In the genomic region with DNA sequence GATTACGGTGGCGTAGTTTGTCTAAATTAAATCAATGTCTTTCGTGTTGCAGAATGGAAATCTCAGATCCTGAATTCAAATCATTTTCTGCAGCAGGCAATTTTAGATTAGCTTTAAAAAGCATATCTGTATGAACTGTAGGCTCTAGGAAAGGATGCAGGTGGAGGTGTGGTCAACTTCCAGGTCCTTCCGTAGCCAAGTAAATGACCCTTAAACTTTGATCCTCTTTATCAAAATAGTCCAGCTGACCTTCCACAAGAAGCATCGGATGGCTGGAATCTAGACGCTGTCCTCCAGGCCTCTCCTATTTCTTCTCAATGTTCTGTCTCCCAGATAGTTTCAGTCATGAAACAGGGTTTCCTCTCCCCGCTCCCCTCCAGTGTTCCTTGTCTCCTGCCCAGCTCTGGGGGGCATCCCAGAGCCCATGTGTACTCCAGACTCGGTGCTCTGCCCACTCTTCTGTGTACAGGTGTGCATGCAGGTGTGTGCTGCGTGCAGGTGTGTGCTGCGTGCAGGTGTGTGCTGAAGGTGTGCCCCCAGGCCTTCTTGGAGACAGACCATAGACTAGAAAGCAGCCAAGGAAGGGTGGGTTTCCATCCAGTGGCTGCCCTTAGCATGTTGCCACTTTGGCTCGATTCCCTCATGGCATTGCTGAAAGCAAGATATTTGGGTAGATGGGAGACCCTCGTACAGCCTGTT, we compare ENCODE assay signal across 14 mouse cellular contexts. TPM values are rescaled to one million over a fixed set of nuclear protein-coding genes. Genes with fewer than 3 reads are reported as not detected.
DNase-seq lines count a peak whose midpoint lies in the region; TF ChIP-seq lines count a peak whose summit lies in the region.
"Had no signal": no experiment of that assay in that cellular context is flagged by ENCODE, and none has a peak within 500 bp of the region (broad histone marks: within the 10 kb centered on the region; RNA-seq: fewer than 3 reads in every experiment).

No protein-coding gene starts in this region.

- no peaks in the 10 kb centered on the region for H3K27me3 ChIP-seq in kidney, adult 2 months (replicated peaks; ENCODE audit: control insufficient read depth, insufficient read depth, low read length)
- 0 out of 2 replicates have a peak, but pooled peaks cover 2% of the 10 kb centered on the region for H3K27me3 ChIP-seq in E14TG2a.4 (ENCODE audit: insufficient read depth, low read length)
- H3K27me3 ChIP-seq in embryonic facial prominence, embryonic 10.5 days (replicated peaks; ENCODE audit: low read depth, poor library complexity, severe bottlenecking): no peaks in the 10 kb centered on the region
- H3K27me3 ChIP-seq in limb, embryonic 10.5 days (ENCODE audit: low read depth, poor library complexity, severe bottlenecking): no peaks in the 10 kb centered on the region
- H3K27me3 ChIP-seq: liver, embryonic 15.5 days had no signal

- DNase-seq in kidney, adult 2 months: no peak
- DNase-seq in kidney, postnatal 25 days: no peak
- DNase-seq in embryonic facial prominence, embryonic 10.5 days (ENCODE audit: low spot score): no peak
- DNase-seq in limb, embryonic 10.5 days (ENCODE audit: low spot score): no peak
- DNase-seq in yolk sac, embryonic 10.5 days (ENCODE audit: low spot score): no peak
- no peak for DNase-seq in urinary bladder, postnatal 10 days (ENCODE audit: low spot score)
- DNase-seq: cerebellum, adult 11-12 months; forebrain, postnatal 0 days; gastrocnemius, postnatal 10 days; layer of hippocampus, adult 9-11 months had no signal

- TF ChIP-seq CTCF in kidney, adult 2 months (conservative IDR thresholded peaks at IDR 0.05; ENCODE audit: insufficient read depth, insufficient read length, low read depth, low read length): no peak
- no peak for TF ChIP-seq CTCF in E14TG2a.4 (conservative IDR thresholded peaks at IDR 0.05; ENCODE audit: low read length)

- 79% methylated on average over 12 of the region's 12 CpGs for WGBS in kidney, adult 2 months
- WGBS in embryonic facial prominence, embryonic 10.5 days: 87% methylated on average over 12 of the region's 12 CpGs
- WGBS in limb, embryonic 10.5 days: 91% methylated on average over 12 of the region's 12 CpGs

- peaks cover 26% of the 10 kb centered on the region for H3K4me1 ChIP-seq in kidney, adult 2 months (ENCODE audit: control insufficient read depth, insufficient read depth, low read length)
- H3K4me1 ChIP-seq in E14TG2a.4 (replicated peaks; ENCODE audit: low read depth, low read length): peaks cover 77% of the 10 kb centered on the region
- peaks cover 53% of the 10 kb centered on the region for H3K4me1 ChIP-seq in embryonic facial prominence, embryonic 10.5 days
- peaks cover 49% of the 10 kb centered on the region for H3K4me1 ChIP-seq in limb, embryonic 10.5 days

- 0 out of 2 replicates have a peak overlapping the region, but pooled peaks have one; percentile 49 for H3K27ac ChIP-seq in kidney, adult 2 months (ENCODE audit: insufficient read depth, low read depth, low read length)
- H3K27ac ChIP-seq in embryonic facial prominence, embryonic 10.5 days (replicated peaks): peak overlapping the region; percentile 45
- peak overlapping the region; percentile 7; the same call in 1 of the 2 replicates for H3K27ac ChIP-seq in limb, embryonic 10.5 days
- H3K27ac ChIP-seq: hindbrain, embryonic 14.5 days; liver, embryonic 15.5 days had no signal

- H3K36me3 ChIP-seq in kidney, adult 2 months (ENCODE audit: control insufficient read depth, insufficient read depth, low read length): no peaks in the 10 kb centered on the region
- peaks cover 6% of the 10 kb centered on the region; the same call in 1 of the 2 replicates for H3K36me3 ChIP-seq in E14TG2a.4 (ENCODE audit: insufficient read depth, low read length)
- no peaks in the 10 kb centered on the region for H3K36me3 ChIP-seq in embryonic facial prominence, embryonic 10.5 days (replicated peaks)
- peaks cover 4% of the 10 kb centered on the region; the same call in 1 of the 2 replicates for H3K36me3 ChIP-seq in limb, embryonic 10.5 days
- H3K36me3 ChIP-seq: liver, embryonic 15.5 days had no signal

- no peak overlapping the region for H3K4me3 ChIP-seq in kidney, adult 2 months (ENCODE audit: insufficient read depth, low read depth, low read length)
- H3K4me3 ChIP-seq in E14TG2a.4 (replicated peaks; ENCODE audit: low read length): peak overlapping the region; percentile 57
- no peak overlapping the region for H3K4me3 ChIP-seq in embryonic facial prominence, embryonic 10.5 days
- no peak overlapping the region for H3K4me3 ChIP-seq in limb, embryonic 10.5 days
- H3K4me3 ChIP-seq: erythroblast, embryonic 14.5 days; liver, embryonic 15.5 days had no signal

- no peaks in the 10 kb centered on the region for H3K9me3 ChIP-seq in E14TG2a.4 (ENCODE audit: low read length)
- H3K9me3 ChIP-seq in embryonic facial prominence, embryonic 10.5 days: no peaks in the 10 kb centered on the region
- H3K9me3 ChIP-seq in limb, embryonic 10.5 days (replicated peaks): no peaks in the 10 kb centered on the region
- H3K9me3 ChIP-seq: liver, embryonic 15.5 days had no signal

- no peak for TF ChIP-seq POLR2A in kidney, adult 2 months (IDR thresholded peaks at IDR 0.05; ENCODE audit: low read depth, low read length)

RNA-seq across cellular contexts. Expression of gene Traf3ip2, which starts 2.9 kb away (rescaled TPM):
- polyA plus RNA-seq in kidney, adult 2 months (2012; rRNA removed): 10.4 and 12.8 TPM in 2 replicates
- polyA plus RNA-seq in embryonic facial prominence, embryonic 10.5 days (2016; fragmentation: Nextera tagmentation; extraction: Ambion mirVana): 12.9 and 14.8 TPM in 2 replicates
- 7.2 and 8.7 TPM in 2 replicates for polyA plus RNA-seq in limb, embryonic 10.5 days (2016; fragmentation: Nextera tagmentation; extraction: Ambion mirVana)
